Mouse (Mus musculus) kidney, postnatal 10 days (tissue): ENCODE measurements around the gene Olfr1416.
"Not testable (repeated sequence)": the region's sequence is repeated elsewhere in the genome, so short reads cannot be mapped to it uniquely, and the experiment has no call there.

Experiments
- DNase-seq: peaks from one replicate; pipeline ENCODE4 v3.0.0; 2021; ENCODE audit warnings: mixed read lengths

The Olfr1416 gene

GRCm38 (mm10) chr1:92485013-92485412 lies at the start of gene Olfr1416:
Gene Olfr1416, minus strand, starts transcription at chr1:92485113.
- no peak for DNase-seq

- no peak for DNase-seq
Measured at GRCm38 (mm10) chr1:92523764-92524163, 38.9 kb upstream of the Olfr1416 start.

- DNase-seq = peak; percentile 62
Measured at GRCm38 (mm10) chr1:92521376-92521775, 36.5 kb upstream of the Olfr1416 start.

- no peak for DNase-seq
Measured at GRCm38 (mm10) chr1:92519046-92519445, 34.1 kb upstream of the Olfr1416 start.

- no peak for DNase-seq
Measured at GRCm38 (mm10) chr1:92518561-92518960, 33.6 kb upstream of the Olfr1416 start, which contains the start of gene Olfr1414. Gene Olfr1414, minus strand, starts transcription at chr1:92518661.

GRCm38 (mm10) chr1:92515390-92515789 lies 30.5 kb upstream of the Olfr1416 start:
- no peak for DNase-seq

GRCm38 (mm10) chr1:92511646-92512045 lies 26.7 kb upstream of the Olfr1416 start:
- DNase-seq = not testable (repeated sequence)

- DNase-seq = no peak
Measured at GRCm38 (mm10) chr1:92496001-92496400, 11.1 kb upstream of the Olfr1416 start, which contains the start of gene Olfr1415. Gene Olfr1415, minus strand, starts transcription at chr1:92496101.

- no peak for DNase-seq
Measured at GRCm38 (mm10) chr1:92474066-92474578, 10.8 kb downstream of the Olfr1416 start.

GRCm38 (mm10) chr1:92473165-92474041 lies 11.5 kb downstream of the Olfr1416 start, which contains the start of gene Ndufa10:
Gene Ndufa10, minus strand, starts transcription at chr1:92473860.
- peak; percentile 97 for DNase-seq

- DNase-seq = no peak
Measured at GRCm38 (mm10) chr1:92468891-92469290, 16.0 kb downstream of the Olfr1416 start.

GRCm38 (mm10) chr1:92458416-92458815 lies 26.5 kb downstream of the Olfr1416 start:
- DNase-seq = no peak

- DNase-seq = no peak
Measured at GRCm38 (mm10) chr1:92457758-92458157, 27.2 kb downstream of the Olfr1416 start.

GRCm38 (mm10) chr1:92453751-92454445 lies 31.0 kb downstream of the Olfr1416 start:
- no peak for DNase-seq

GRCm38 (mm10) chr1:92448293-92448692 lies 36.6 kb downstream of the Olfr1416 start:
- DNase-seq = no peak

- DNase-seq = no peak
Measured at GRCm38 (mm10) chr1:92441453-92442063, 43.4 kb downstream of the Olfr1416 start.

GRCm38 (mm10) chr1:92440066-92440750 lies 44.7 kb downstream of the Olfr1416 start:
- DNase-seq = no peak

GRCm38 (mm10) chr1:92437678-92438271 lies 47.1 kb downstream of the Olfr1416 start:
- no peak for DNase-seq

GRCm38 (mm10) chr1:92436831-92437321 lies 48.0 kb downstream of the Olfr1416 start:
- DNase-seq = no peak

GRCm38 (mm10) chr1:92434986-92435385 lies 49.9 kb downstream of the Olfr1416 start:
- DNase-seq = no peak

- no peak for DNase-seq
Measured at GRCm38 (mm10) chr1:92432791-92433190, 52.1 kb downstream of the Olfr1416 start.

GRCm38 (mm10) chr1:92432098-92432497 lies 52.8 kb downstream of the Olfr1416 start:
- DNase-seq = no peak
